ENCODE assay signal across 11 mouse cellular contexts in the genomic region with DNA sequence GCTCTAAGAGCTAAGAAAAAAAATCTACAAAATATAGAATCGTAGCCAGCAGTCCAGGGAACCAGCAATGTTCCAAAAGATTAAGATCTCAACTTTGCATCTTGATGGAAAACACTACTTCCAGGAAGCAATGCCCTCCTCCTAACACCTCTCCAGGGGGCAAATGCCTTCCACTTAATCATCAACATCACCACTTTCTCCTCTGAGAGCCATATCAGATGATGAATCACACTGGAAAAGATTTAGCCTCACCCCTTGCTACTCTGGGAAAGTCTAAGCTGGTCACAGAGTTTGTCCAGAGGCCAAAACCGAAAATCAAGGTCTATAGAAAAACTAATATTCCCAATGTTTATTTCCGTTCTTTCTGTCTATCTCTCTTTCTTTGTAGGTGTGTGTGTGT.
"Had no signal": no experiment of that assay in that cellular context is flagged by ENCODE, and none has a peak within 500 bp of the region (broad histone marks: within the 10 kb centered on the region; RNA-seq: fewer than 3 reads in every experiment).

No protein-coding gene starts in this region.

- DNase-seq: gastrocnemius, postnatal 10 days; gastrocnemius, postnatal 25 days; heart, adult 18-20 months; heart, postnatal 10 days; heart, postnatal 4 days; kidney, adult 18-20 months; kidney, adult 8-10 months; kidney, postnatal 10 days; kidney, postnatal 25 days; kidney, postnatal 4 days; left cerebral cortex, postnatal 4 days had no signal
